8 mouse cellular contexts compared by ENCODE assay signal in genomic region chr17:3083886-3084550, GRCm38 (mm10). TPM values are rescaled to one million over a fixed set of nuclear protein-coding genes. Genes with fewer than 3 reads are reported as not detected.
A peak's percentile ranks its signal among the peaks of the same experiment; 100 is the strongest.
DNase-seq lines count a peak whose midpoint lies in the region; ATAC-seq and TF ChIP-seq lines count a peak whose summit lies in the region.

No protein-coding gene starts in this region.

- H3K9ac ChIP-seq in forebrain, embryonic 12.5 days, result peak overlapping the region; percentile 49
- H3K9ac ChIP-seq in heart, postnatal 0 days (replicated peaks; ENCODE audit: low read depth, low read length), result peak overlapping the region; percentile 52; the same call in 1 of the 2 replicates
- peak overlapping the region; percentile 72 for H3K9ac ChIP-seq in liver, postnatal 0 days (replicated peaks)
- peak overlapping the region; percentile 46; the same call in 1 of the 2 replicates for H3K9ac ChIP-seq in neural tube, embryonic 14.5 days (replicated peaks; ENCODE audit: low read depth, low read length)

- no peak for TF ChIP-seq CTCF in E14TG2a.4 (conservative IDR thresholded peaks at IDR 0.05; ENCODE audit: low read length)
- TF ChIP-seq CTCF in heart, postnatal 0 days (IDR thresholded peaks at IDR 0.05; ENCODE audit: low read depth), result no peak
- TF ChIP-seq CTCF in liver, postnatal 0 days (IDR thresholded peaks at IDR 0.05; ENCODE audit: low read depth), result no peak

- H3K27ac ChIP-seq in forebrain, embryonic 12.5 days, result peak overlapping the region; percentile 93
- H3K27ac ChIP-seq in heart, postnatal 0 days (ENCODE audit: low read depth), result peak overlapping the region; percentile 93
- H3K27ac ChIP-seq in liver, postnatal 0 days (ENCODE audit: low read depth), result peak overlapping the region; percentile 96
- H3K27ac ChIP-seq in neural tube, embryonic 14.5 days (ENCODE audit: low read depth, low read length), result peak overlapping the region; percentile 90

- WGBS in forebrain, embryonic 12.5 days, result under 1% methylated on average over 34 of the region's 40 CpGs
- 0% methylated on average over 29 of the region's 40 CpGs for WGBS in heart, postnatal 0 days
- 1% methylated on average over 25 of the region's 40 CpGs for WGBS in liver, postnatal 0 days (ENCODE audit: insufficient replicate concordance)
- 4% methylated on average over 36 of the region's 40 CpGs for WGBS in neural tube, embryonic 14.5 days

- no peaks in the 10 kb centered on the region for H3K9me3 ChIP-seq in E14TG2a.4 (ENCODE audit: low read length)
- 0 out of 2 replicates have a peak, but pooled peaks cover 3% of the 10 kb centered on the region for H3K9me3 ChIP-seq in forebrain, embryonic 12.5 days
- H3K9me3 ChIP-seq in heart, postnatal 0 days (replicated peaks; ENCODE audit: control insufficient read depth, low read length), result no peaks in the 10 kb centered on the region
- H3K9me3 ChIP-seq in liver, postnatal 0 days (ENCODE audit: low read length), result no peaks in the 10 kb centered on the region
- H3K9me3 ChIP-seq in neural tube, embryonic 14.5 days (ENCODE audit: control insufficient read depth, low read length), result no peaks in the 10 kb centered on the region

- peak overlapping the region; percentile 63 for H3K4me2 ChIP-seq in forebrain, embryonic 12.5 days
- H3K4me2 ChIP-seq in heart, postnatal 0 days (ENCODE audit: low read depth, low read length), result peak overlapping the region; percentile 68
- peak overlapping the region; percentile 91 for H3K4me2 ChIP-seq in liver, postnatal 0 days (ENCODE audit: low read depth, low read length)
- H3K4me2 ChIP-seq in neural tube, embryonic 14.5 days (ENCODE audit: low read depth, low read length), result peak overlapping the region; percentile 51; the same call in 1 of the 2 replicates

- peak; percentile 89 for DNase-seq in c-Kit-positive CD71-positive TER-119-positive erythroid progenitor cells, embryonic 14.5 days (ENCODE audit: low spot score)
- peak; percentile 95 for DNase-seq in heart, postnatal 0 days (ENCODE audit: low spot score)
- DNase-seq in kidney, postnatal 4 days, result peak; percentile 96 to 97
- peak; percentile 92 for DNase-seq in liver, postnatal 0 days
- DNase-seq in testis, postnatal 10 days (ENCODE audit: low spot score), result peak; percentile 94

- H3K27me3 ChIP-seq in E14TG2a.4 (ENCODE audit: insufficient read depth, low read length), result no peaks in the 10 kb centered on the region
- no peaks in the 10 kb centered on the region for H3K27me3 ChIP-seq in forebrain, embryonic 12.5 days
- H3K27me3 ChIP-seq in heart, postnatal 0 days (ENCODE audit: control insufficient read depth, insufficient read depth, low read length), result no peaks in the 10 kb centered on the region
- H3K27me3 ChIP-seq in liver, postnatal 0 days (ENCODE audit: insufficient read depth, low read length), result no peaks in the 10 kb centered on the region
- H3K27me3 ChIP-seq in neural tube, embryonic 14.5 days (ENCODE audit: control insufficient read depth, insufficient read depth, low read length), result no peaks in the 10 kb centered on the region

- ATAC-seq in forebrain, embryonic 12.5 days (ENCODE audit: low FRiP score), result peak; percentile 80
- peak; percentile 70 for ATAC-seq in heart, postnatal 0 days (ENCODE audit: insufficient read depth, low read depth)
- ATAC-seq in liver, postnatal 0 days, result peak; percentile 76
- peak; percentile 82 for ATAC-seq in neural tube, embryonic 14.5 days (ENCODE audit: low read depth)

- peak overlapping the region; percentile 83 for H3K4me3 ChIP-seq in E14TG2a.4 (replicated peaks; ENCODE audit: low read length)
- peak overlapping the region; percentile 53 for H3K4me3 ChIP-seq in forebrain, embryonic 12.5 days (replicated peaks)
- H3K4me3 ChIP-seq in heart, postnatal 0 days (ENCODE audit: low read depth, low read length), result peak overlapping the region; percentile 69
- H3K4me3 ChIP-seq in liver, postnatal 0 days (ENCODE audit: low read depth, low read length), result peak overlapping the region; percentile 69
- peak overlapping the region; percentile 41 for H3K4me3 ChIP-seq in neural tube, embryonic 14.5 days (ENCODE audit: low read depth, low read length)

- no peaks in the 10 kb centered on the region for H3K36me3 ChIP-seq in E14TG2a.4 (ENCODE audit: insufficient read depth, low read length)
- H3K36me3 ChIP-seq in forebrain, embryonic 12.5 days (replicated peaks), result no peaks in the 10 kb centered on the region
- no peaks in the 10 kb centered on the region for H3K36me3 ChIP-seq in heart, postnatal 0 days (replicated peaks; ENCODE audit: control insufficient read depth, insufficient read depth, low read length)
- no peaks in the 10 kb centered on the region for H3K36me3 ChIP-seq in liver, postnatal 0 days (replicated peaks; ENCODE audit: insufficient read depth, low read length)
- no peaks in the 10 kb centered on the region for H3K36me3 ChIP-seq in neural tube, embryonic 14.5 days (ENCODE audit: control insufficient read depth, insufficient read depth, low read length)

- no peak for TF ChIP-seq EP300 in heart, postnatal 0 days (IDR thresholded peaks at IDR 0.05; ENCODE audit: low read depth)
- no peak for TF ChIP-seq EP300 in liver, postnatal 0 days (IDR thresholded peaks at IDR 0.05; ENCODE audit: low read depth)

- peaks cover 13% of the 10 kb centered on the region for H3K4me1 ChIP-seq in E14TG2a.4 (replicated peaks; ENCODE audit: low read depth, low read length)
- H3K4me1 ChIP-seq in forebrain, embryonic 12.5 days, result peaks cover 3% of the 10 kb centered on the region; the same call in 1 of the 2 replicates
- no peaks in the 10 kb centered on the region; the same call in 1 of the 2 replicates for H3K4me1 ChIP-seq in heart, postnatal 0 days (ENCODE audit: control insufficient read depth, insufficient read depth)
- H3K4me1 ChIP-seq in liver, postnatal 0 days (ENCODE audit: insufficient read depth), result peaks cover 5% of the 10 kb centered on the region
- H3K4me1 ChIP-seq in neural tube, embryonic 14.5 days (ENCODE audit: control insufficient read depth, insufficient read depth, low read length), result no peaks in the 10 kb centered on the region

RNA-seq across cellular contexts. Expression of gene Scaf8, which starts 30.8 kb away (rescaled TPM):
- polyA plus RNA-seq in forebrain, embryonic 12.5 days (2016; fragmentation: Nextera tagmentation; extraction: Ambion mirVana), result 27.6 TPM in 2 replicates
- 25.5 and 54.0 TPM in 2 replicates for total RNA-seq in heart, postnatal 0 days (2014; rRNA removed; ENCODE audit: low replicate concordance)
- polyA plus RNA-seq in heart, postnatal 0 days (2015; fragmentation: Nextera tagmentation; extraction: Ambion mirVana), result 7.7 and 8.4 TPM in 2 replicates
- 4.2 and 4.5 TPM in 2 replicates for polyA plus RNA-seq in liver, postnatal 0 days (2015; fragmentation: Nextera tagmentation; extraction: Ambion mirVana)
- 19.8 and 23.4 TPM in 2 replicates for polyA plus RNA-seq in neural tube, embryonic 14.5 days (2014; fragmentation: Nextera tagmentation; extraction: Ambion mirVana)

Comparison
In these comparisons a context has a peak if more than half of its experiments do, and no peak if none do; other contexts are left out.
1. Peak in every context shown above with its lines: DNase-seq, ATAC-seq, H3K4me3 ChIP-seq and H3K27ac ChIP-seq.